Mouse (Mus musculus): ENCODE results near the gene S100a3. TPM values are rescaled to one million over a fixed set of nuclear protein-coding genes. Genes with fewer than 3 reads are reported as not detected.

Gene S100a3
- total and polyA plus RNA-seq, 3 experiments = 0.03 to 0.04 TPM; not detected in 1

DNA sequence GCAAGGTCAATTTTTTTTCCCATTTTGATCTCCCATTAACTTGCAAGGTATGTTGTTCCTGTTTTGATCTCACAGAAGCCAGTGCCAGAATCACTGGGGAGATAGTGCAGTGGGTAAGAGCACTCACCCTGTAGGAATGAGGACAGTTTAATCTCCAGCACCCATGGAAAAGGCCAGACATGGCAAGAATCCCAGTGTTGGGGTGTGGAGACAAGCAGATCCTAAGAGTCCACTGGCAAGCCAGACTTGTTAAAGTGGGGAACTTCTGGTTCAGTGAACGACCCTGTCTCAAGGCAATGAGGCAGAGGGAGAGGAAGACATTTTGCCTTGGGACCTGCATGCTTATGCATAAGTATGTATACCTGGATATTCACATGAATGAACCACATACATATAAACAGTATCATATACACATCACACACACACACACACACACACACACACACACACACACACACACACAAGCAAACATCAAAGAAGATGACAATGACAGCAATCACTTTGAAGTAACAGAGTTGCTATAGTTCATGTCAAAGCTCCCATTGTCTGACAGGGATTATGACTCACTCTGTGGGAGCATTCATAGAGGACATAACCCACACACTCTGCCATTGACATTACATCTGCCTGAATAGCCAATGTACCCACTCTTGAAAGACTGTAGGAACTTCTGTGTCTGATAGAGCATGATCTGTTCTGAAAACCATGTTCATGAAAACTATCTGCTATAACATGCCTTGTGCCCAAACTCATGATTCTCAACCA lies 78.3 kb downstream of the S100a3 start:
- Histone ChIP-seq H3K4me3 (ENCODE audit: control insufficient read depth in 1 of 2, insufficient read depth in 1 of 2, low read depth in 2 of 2, low read length in 2 of 2) (no peak overlapping the region), H3K9me3 (replicated peaks; ENCODE audit: insufficient read depth, low read length) (no peaks in the 10 kb centered on the region), H3K79me2 (ENCODE audit: control insufficient read depth, insufficient read depth, low read length, poor library complexity) (no peaks in the 10 kb centered on the region), H3K9ac (ENCODE audit: control insufficient read depth, low read depth, low read length, poor library complexity, severe bottlenecking) (no peak overlapping the region), H3K4me1 (ENCODE audit: control insufficient read depth in 1 of 2, insufficient read depth in 2 of 2, low read length in 2 of 2) (no peaks in the 10 kb centered on the region), H3K27ac (ENCODE audit: control insufficient read depth, low read depth, low read length) (no peak overlapping the region), H3K27me3 (ENCODE audit: control insufficient read depth in 1 of 2, insufficient read depth in 2 of 2, low read length in 2 of 2) (peaks cover 3 to 4% of the 10 kb centered on the region in 2 experiments; a peak in 1 of 4 replicates), H3K36me3 (ENCODE audit: control insufficient read depth in 1 of 2, insufficient read depth in 2 of 2, low read length in 2 of 2) (no peaks in the 10 kb centered on the region)
- no peak for DNase-seq (ENCODE audit: low read depth, low spot score)
- TF ChIP-seq BHLHE40 (IDR thresholded peaks at IDR 0.05; ENCODE audit: borderline replicate concordance, low read depth, low read length) = no peak

DNA sequence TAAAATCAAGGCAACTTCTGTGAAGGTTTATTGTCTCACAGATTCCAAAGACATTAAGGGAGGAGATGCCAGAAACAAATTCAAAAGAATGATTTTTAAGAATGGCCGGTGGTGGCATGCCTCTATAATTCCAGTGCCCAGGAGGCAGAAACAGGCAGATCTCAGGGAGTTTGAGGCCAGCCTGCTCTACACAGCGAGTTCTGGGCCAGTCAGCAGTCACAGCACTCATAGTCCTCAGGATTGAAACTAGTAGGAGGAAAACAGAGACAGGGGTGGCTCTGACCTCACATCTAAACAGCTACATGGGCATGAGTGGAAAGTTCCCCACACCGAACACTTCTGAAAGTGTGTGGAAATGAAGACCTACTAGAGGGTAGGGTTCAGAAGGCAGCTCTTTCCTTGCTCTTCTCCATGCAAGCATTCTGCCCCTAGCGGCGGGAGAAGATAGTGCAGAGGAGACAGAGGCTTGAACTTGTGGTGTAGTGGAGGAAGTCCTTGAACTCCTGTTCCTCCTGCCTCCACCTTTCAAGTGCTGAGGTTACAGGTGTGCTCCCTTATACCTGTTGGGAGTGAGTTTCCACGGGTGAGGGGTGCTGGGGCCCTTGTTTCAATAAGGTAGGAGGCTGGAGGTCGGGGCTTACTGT lies 79.3 kb downstream of the S100a3 start:
- H3K4me1 ChIP-seq (ENCODE audit: control insufficient read depth in 1 of 2, insufficient read depth in 2 of 2, low read length in 2 of 2) = no peaks in the 10 kb centered on the region

DNA sequence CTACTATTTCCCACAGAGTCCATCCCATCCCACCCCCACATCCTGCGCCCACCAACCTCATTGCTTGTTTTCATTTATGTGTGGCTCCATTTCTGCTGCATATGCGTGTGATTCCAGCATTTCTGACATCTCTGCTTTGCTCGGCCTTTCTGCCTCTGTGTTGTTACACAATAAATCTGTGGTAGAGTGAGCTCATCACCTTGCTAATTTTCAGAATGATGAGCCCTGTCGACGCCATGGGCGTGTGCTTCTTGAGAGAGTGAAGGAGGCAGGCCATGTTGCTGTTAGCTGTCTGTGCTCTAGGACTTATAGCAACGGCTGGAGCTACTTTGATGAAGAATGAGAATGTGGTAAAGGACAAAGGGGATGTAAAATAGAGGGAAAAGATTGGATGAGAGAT lies 80.6 kb downstream of the S100a3 start:
- H3K27ac ChIP-seq (ENCODE audit: control insufficient read depth, low read depth, low read length) = no peak overlapping the region
- H3K79me2 ChIP-seq (ENCODE audit: control insufficient read depth, insufficient read depth, low read length, poor library complexity) = no peaks in the 10 kb centered on the region
- H3K4me3 ChIP-seq (ENCODE audit: control insufficient read depth in 1 of 2, insufficient read depth in 1 of 2, low read depth in 2 of 2, low read length in 2 of 2) = no peak overlapping the region
- H3K4me1 ChIP-seq (ENCODE audit: control insufficient read depth in 1 of 2, insufficient read depth in 2 of 2, low read length in 2 of 2) = no peaks in the 10 kb centered on the region
- H3K9me3 ChIP-seq (replicated peaks; ENCODE audit: insufficient read depth, low read length) = no peaks in the 10 kb centered on the region
- peaks cover 3 to 4% of the 10 kb centered on the region in 2 experiments; a peak in 2 of 4 replicates for H3K27me3 ChIP-seq (ENCODE audit: control insufficient read depth in 1 of 2, insufficient read depth in 2 of 2, low read length in 2 of 2)
- H3K9ac ChIP-seq (ENCODE audit: control insufficient read depth, low read depth, low read length, poor library complexity, severe bottlenecking) = no peak overlapping the region
- TF ChIP-seq POLR2A (IDR thresholded peaks at IDR 0.05; ENCODE audit: control insufficient read depth in 1 of 2, insufficient read depth in 1 of 2, low read depth in 1 of 2, low read length in 2 of 2, poor library complexity in 1 of 2) = no peak
- no peak for TF ChIP-seq RCOR1 (IDR thresholded peaks at IDR 0.05; ENCODE audit: low read depth, low read length)
- TF ChIP-seq CHD1 (IDR thresholded peaks at IDR 0.05; ENCODE audit: low read depth, low read length) = no peak
- TF ChIP-seq RAD21 (IDR thresholded peaks at IDR 0.05; ENCODE audit: low read depth, low read length) = no peak
- no peak for TF ChIP-seq NRF1 (IDR thresholded peaks at IDR 0.05; ENCODE audit: insufficient read depth, low read depth, low read length, poor library complexity, severe bottlenecking)
- TF ChIP-seq CTCF (IDR thresholded peaks at IDR 0.05 in 2 of 3, conservative IDR thresholded peaks at IDR 0.05 in 1 of 3; ENCODE audit: control insufficient read depth in 1 of 3, insufficient read depth in 1 of 3, low read depth in 2 of 3, low read length in 3 of 3, poor library complexity in 1 of 3, severe bottlenecking in 1 of 3) = no peak
- no peak for TF ChIP-seq ZNF384 (IDR thresholded peaks at IDR 0.05; ENCODE audit: low read depth, low read length)
- no peak for TF ChIP-seq MAX (IDR thresholded peaks at IDR 0.05; ENCODE audit: low read length)
- no peak for TF ChIP-seq TAL1 (IDR thresholded peaks at IDR 0.05; ENCODE audit: low read length)
- no peak for TF ChIP-seq ETS1 (IDR thresholded peaks at IDR 0.05; ENCODE audit: low read depth, low read length)
- TF ChIP-seq HCFC1 (IDR thresholded peaks at IDR 0.05; ENCODE audit: low read depth, low read length) = no peak
- TF ChIP-seq MYC (IDR thresholded peaks at IDR 0.05; ENCODE audit: low read depth, low read length) = no peak
- TF ChIP-seq ZMIZ1 (IDR thresholded peaks at IDR 0.05; ENCODE audit: low read depth, low read length) = no peak
- no peak for TF ChIP-seq SMC3 (IDR thresholded peaks at IDR 0.05; ENCODE audit: low read depth, low read length)
- TF ChIP-seq POLR2AphosphoS5 (IDR thresholded peaks at IDR 0.05; ENCODE audit: borderline replicate concordance, low read depth, low read length) = no peak
- TF ChIP-seq ELF1 (IDR thresholded peaks at IDR 0.05; ENCODE audit: low read depth, low read length) = no peak
- DNase-seq (ENCODE audit: low read depth, low spot score) = no peak
- H3K36me3 ChIP-seq (ENCODE audit: control insufficient read depth in 1 of 2, insufficient read depth in 2 of 2, low read length in 2 of 2) = no peaks in the 10 kb centered on the region

More for the DNA sequence above, 79.3 kb downstream of the S100a3 start:
- Histone ChIP-seq H3K9ac (ENCODE audit: control insufficient read depth, low read depth, low read length, poor library complexity, severe bottlenecking) (no peak overlapping the region), H3K79me2 (ENCODE audit: control insufficient read depth, insufficient read depth, low read length, poor library complexity) (no peaks in the 10 kb centered on the region), H3K27me3 (ENCODE audit: control insufficient read depth in 1 of 2, insufficient read depth in 2 of 2, low read length in 2 of 2) (peaks cover 3 to 4% of the 10 kb centered on the region in 2 experiments; a peak in 1 of 4 replicates), H3K36me3 (ENCODE audit: control insufficient read depth in 1 of 2, insufficient read depth in 2 of 2, low read length in 2 of 2) (no peaks in the 10 kb centered on the region), H3K27ac (ENCODE audit: control insufficient read depth, low read depth, low read length) (no peak overlapping the region), H3K9me3 (replicated peaks; ENCODE audit: insufficient read depth, low read length) (no peaks in the 10 kb centered on the region), H3K4me3 (ENCODE audit: control insufficient read depth in 1 of 2, insufficient read depth in 1 of 2, low read depth in 2 of 2, low read length in 2 of 2) (no peak overlapping the region)
- DNase-seq (ENCODE audit: low read depth, low spot score) = peak; percentile 83
- peak; percentile 75 to 97 (median 76) for TF ChIP-seq CTCF (IDR thresholded peaks at IDR 0.05 in 2 of 3, conservative IDR thresholded peaks at IDR 0.05 in 1 of 3; ENCODE audit: control insufficient read depth in 1 of 3, insufficient read depth in 1 of 3, low read depth in 2 of 3, low read length in 3 of 3, poor library complexity in 1 of 3, severe bottlenecking in 1 of 3)
- TF ChIP-seq RAD21 (IDR thresholded peaks at IDR 0.05; ENCODE audit: low read depth, low read length) = peak; percentile 25
- no peak for TF ChIP-seq JUND (IDR thresholded peaks at IDR 0.05; ENCODE audit: low read depth, low read length)
